Mouse (Mus musculus) frontal cortex, adult 2 months (tissue): ENCODE measurements around the gene Chpf. TPM values are rescaled to one million over a fixed set of nuclear protein-coding genes. Genes with fewer than 3 reads are reported as not detected.
A peak's percentile ranks its signal among the peaks of the same experiment; 100 is the strongest.

Experiments
- DNase-seq, 2 experiments: peaks; one replicate each; pipeline ENCODE4 v3.0.0; 2022; ENCODE audit warnings: low spot score in 1 of 2; ENCODE audit errors: extremely low spot score in 1 of 2
- polyA plus RNA-seq: library from polyadenylated mRNA; depleted of rRNA; stranded (reverse); fragments of >200 nt; gene quantifications from 2 replicates; pipeline ENCODE4 v1.2.3, GENCODE M21; 2012; rRNA removed

Chpf gene
- polyA plus RNA-seq, 1 experiment, result 73.9 TPM

- DNase-seq, result no peak
Measured at GRCm38 (mm10) chr1:75443247-75444024, 35.7 kb downstream of the Chpf start.

DNA sequence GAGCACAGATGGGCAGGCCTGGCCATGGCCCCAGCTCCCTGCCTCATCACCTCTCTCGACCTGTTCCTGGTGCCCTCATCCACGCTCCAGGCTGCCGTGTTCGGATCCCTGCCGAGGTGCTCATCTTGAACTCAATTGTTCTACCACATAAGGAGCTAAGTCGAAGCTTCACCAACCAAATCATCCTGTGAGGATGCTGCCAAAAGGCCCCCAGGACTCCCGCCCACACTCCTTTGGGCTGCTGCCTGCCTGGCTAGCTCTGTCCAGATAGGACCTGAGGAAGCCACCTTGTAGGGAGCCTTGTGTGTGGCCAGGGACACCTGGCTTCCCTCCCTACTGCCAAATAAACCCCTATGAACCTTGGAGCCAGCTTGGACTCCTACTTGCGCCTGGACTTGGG lies 36.3 kb downstream of the Chpf start:
- no peak for DNase-seq

DNA sequence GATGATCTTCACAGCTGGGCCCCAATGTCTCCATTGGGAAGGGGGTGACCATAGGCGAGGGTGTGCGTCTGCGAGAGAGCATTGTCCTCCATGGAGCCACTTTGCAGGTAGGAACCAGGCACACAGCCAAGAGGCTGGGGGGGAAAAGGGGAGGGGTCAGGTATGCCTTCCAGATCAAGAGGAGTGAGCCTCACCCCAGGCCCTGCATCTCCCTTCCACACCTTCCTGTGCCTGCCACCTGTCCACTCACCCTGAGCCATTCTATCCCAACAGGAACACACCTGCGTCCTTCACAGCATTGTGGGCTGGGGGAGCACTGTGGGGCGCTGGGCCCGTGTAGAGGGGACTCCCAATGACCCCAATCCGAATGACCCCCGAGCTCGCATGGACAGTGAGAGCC lies 36.9 kb downstream of the Chpf start:
- DNase-seq, result no peak

GRCm38 (mm10) chr1:75441471-75441996 lies 37.6 kb downstream of the Chpf start:
- no peak for DNase-seq

DNA sequence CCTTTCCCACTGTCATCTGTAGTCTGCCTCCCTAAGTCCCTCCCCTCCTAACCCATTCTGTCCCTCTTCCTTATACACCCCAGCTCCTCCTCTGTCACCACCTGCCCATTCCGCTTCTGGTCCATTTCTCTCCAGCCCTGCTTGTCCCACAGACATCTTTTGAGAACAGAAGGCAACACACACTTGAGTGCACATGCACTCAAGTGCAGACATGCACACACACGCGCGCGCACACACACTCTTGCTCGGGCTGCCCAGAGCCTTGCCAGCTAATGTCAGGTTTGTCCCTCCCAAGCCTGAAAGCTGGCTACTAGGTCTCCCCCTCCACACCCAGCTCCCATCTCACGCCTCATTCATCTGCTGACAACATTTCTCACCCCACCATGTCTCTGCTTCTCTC lies 38.4 kb downstream of the Chpf start:
- no peak for DNase-seq

- DNase-seq, result no peak
Measured at GRCm38 (mm10) chr1:75438782-75439181, 40.3 kb downstream of the Chpf start.

- peak; percentile 82 to 88 for DNase-seq
Measured at GRCm38 (mm10) chr1:75435475-75436328, 43.4 kb downstream of the Chpf start, which contains the start of gene Gmppa. TSS of gene Gmppa (plus strand) at chr1:75435930.

DNA sequence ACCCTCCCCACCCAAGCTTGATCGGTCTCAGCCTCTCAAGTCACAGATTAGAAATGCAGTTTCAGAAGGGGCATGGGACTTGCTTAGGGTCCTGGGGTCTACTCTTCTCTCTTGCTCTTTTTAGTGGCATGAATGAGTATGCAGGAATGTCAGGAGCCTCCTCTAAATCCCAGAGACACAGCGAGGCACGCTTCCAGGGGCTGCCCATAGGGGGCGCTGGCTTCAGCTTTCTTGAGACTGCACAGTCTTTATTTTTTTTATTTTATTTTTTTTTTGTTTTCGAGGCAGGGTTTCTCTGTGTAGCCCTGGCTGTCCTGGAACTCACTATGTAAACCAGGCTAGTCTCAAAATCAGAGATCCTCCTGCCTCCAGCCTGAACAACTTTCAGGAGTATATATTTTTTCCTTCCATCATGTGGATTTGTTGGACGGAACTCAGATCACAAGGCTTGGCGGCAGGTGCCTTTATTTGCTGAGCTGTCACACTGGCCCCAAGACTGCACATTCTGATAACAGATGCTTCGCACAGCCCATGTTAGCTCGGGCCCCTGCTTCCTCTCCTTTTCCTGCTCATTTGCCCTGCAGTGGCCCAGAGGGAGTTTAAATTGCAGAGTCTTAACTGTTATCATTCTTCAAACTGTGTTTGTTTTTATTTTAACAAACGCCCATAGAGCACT lies 53.2 kb downstream of the Chpf start:
- peak in 1 of 2 experiments; percentile 78 for DNase-seq

Other genes starting within 250 kb of the Chpf start
- not detected in 2 replicates for gene A630095N17Rik, start 247.2 kb downstream of the Chpf start, polyA plus RNA-seq
- 78.7 and 90.5 TPM in 2 replicates for gene Dnajb2, start 242.9 kb downstream of the Chpf start, polyA plus RNA-seq
- 384 and 412 TPM in 2 replicates for gene Ptprn, start 214.8 kb downstream of the Chpf start, polyA plus RNA-seq
- gene Resp18, start 200.9 kb downstream of the Chpf start, polyA plus RNA-seq, result 118 and 120 TPM in 2 replicates
- gene Dnpep, start 161.3 kb downstream of the Chpf start, polyA plus RNA-seq, result 81.1 and 81.9 TPM in 2 replicates
- 2.5 and 3.5 TPM in 2 replicates for gene Des, start 119.0 kb downstream of the Chpf start, polyA plus RNA-seq
- gene Speg, start 104.0 kb downstream of the Chpf start, polyA plus RNA-seq, result 134 and 135 TPM in 2 replicates
- 101 and 111 TPM in 2 replicates for gene Gmppa, start 43.4 kb downstream of the Chpf start, polyA plus RNA-seq
- gene Asic4, start 28.9 kb downstream of the Chpf start, polyA plus RNA-seq, result 11.9 and 13.5 TPM in 2 replicates
- gene Tmem198, start 225 bp upstream of the Chpf start, polyA plus RNA-seq, result 73.1 and 82.3 TPM in 2 replicates
- gene Obsl1, start 27.1 kb upstream of the Chpf start, polyA plus RNA-seq, result 36.4 and 37.9 TPM in 2 replicates
- gene Inha, start 27.8 kb upstream of the Chpf start, polyA plus RNA-seq, result 80.9 and 92.8 TPM in 2 replicates
- 33.8 and 36.3 TPM in 2 replicates for gene Stk11ip, start 42.2 kb upstream of the Chpf start, polyA plus RNA-seq
- gene Slc4a3, start 67.0 kb upstream of the Chpf start, polyA plus RNA-seq, result 115 and 122 TPM in 2 replicates